Comparison of ENCODE assay signal across 14 mouse cellular contexts in the genomic region with DNA sequence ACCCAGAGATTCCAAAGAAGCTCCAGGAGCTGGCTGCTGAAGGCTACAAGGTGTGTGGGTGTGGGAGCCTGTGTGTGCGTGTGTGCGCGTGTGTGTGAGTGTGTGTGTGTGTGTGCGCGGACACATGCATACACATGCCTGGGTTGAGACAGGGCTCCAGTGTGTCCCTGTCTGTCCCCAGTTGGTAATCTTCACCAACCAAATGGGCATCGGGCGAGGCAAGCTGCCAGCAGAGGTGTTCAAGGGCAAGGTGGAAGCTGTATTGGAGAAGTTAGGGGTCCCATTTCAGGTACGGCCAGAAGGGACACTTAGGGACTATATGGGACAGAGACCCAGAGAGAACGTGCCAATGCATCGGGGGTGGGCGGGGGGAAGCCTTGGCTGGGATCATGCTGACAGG. TPM values are rescaled to one million over a fixed set of nuclear protein-coding genes. Genes with fewer than 3 reads are reported as not detected.
A peak's percentile ranks its signal among the peaks of the same experiment; 100 is the strongest.
DNase-seq lines count a peak whose midpoint lies in the region; ATAC-seq and TF ChIP-seq lines count a peak whose summit lies in the region.
"Had no signal": no experiment of that assay in that cellular context is flagged by ENCODE, and none has a peak within 500 bp of the region (broad histone marks: within the 10 kb centered on the region; RNA-seq: fewer than 3 reads in every experiment).

No protein-coding gene starts in this region.

- no peak for TF ChIP-seq EP300 in liver, postnatal 0 days (IDR thresholded peaks at IDR 0.05; ENCODE audit: low read depth)

- no peak for TF ChIP-seq CTCF in liver, postnatal 0 days (IDR thresholded peaks at IDR 0.05; ENCODE audit: low read depth)

- no peak overlapping the region for H3K9ac ChIP-seq in heart, embryonic 12.5 days
- H3K9ac ChIP-seq in hindbrain, embryonic 13.5 days: 0 out of 2 replicates have a peak overlapping the region, but pooled peaks have one; percentile 43
- H3K9ac ChIP-seq in hindbrain, embryonic 16.5 days (ENCODE audit: low read depth, low read length): no peak overlapping the region
- H3K9ac ChIP-seq in liver, postnatal 0 days (replicated peaks): no peak overlapping the region
- H3K9ac ChIP-seq in liver, embryonic 11.5 days (ENCODE audit: low read depth, low read length): no peak overlapping the region
- H3K9ac ChIP-seq: embryonic facial prominence, embryonic 15.5 days had no signal

- H3K4me1 ChIP-seq in heart, embryonic 10.5 days: peaks cover 53% of the 10 kb centered on the region
- peaks cover 53% of the 10 kb centered on the region for H3K4me1 ChIP-seq in heart, embryonic 12.5 days (replicated peaks)
- H3K4me1 ChIP-seq in hindbrain, embryonic 13.5 days (replicated peaks): peaks cover 61% of the 10 kb centered on the region
- peaks cover 25% of the 10 kb centered on the region for H3K4me1 ChIP-seq in hindbrain, embryonic 16.5 days (ENCODE audit: control insufficient read depth, insufficient read depth, low read depth, low read length)
- peaks cover 31% of the 10 kb centered on the region for H3K4me1 ChIP-seq in liver, postnatal 0 days (ENCODE audit: insufficient read depth)
- H3K4me1 ChIP-seq in liver, embryonic 11.5 days (replicated peaks; ENCODE audit: control insufficient read depth, insufficient read depth, low read length): peaks cover 35% of the 10 kb centered on the region

- WGBS in heart, embryonic 10.5 days: 89% methylated on average over 11 of the region's 11 CpGs
- WGBS in heart, embryonic 12.5 days: 90% methylated on average over 11 of the region's 11 CpGs
- WGBS in hindbrain, embryonic 13.5 days: 93% methylated on average over 11 of the region's 11 CpGs
- WGBS in hindbrain, embryonic 16.5 days: 92% methylated on average over 11 of the region's 11 CpGs
- 86% methylated on average over 11 of the region's 11 CpGs for WGBS in liver, postnatal 0 days (ENCODE audit: insufficient replicate concordance)
- WGBS in liver, embryonic 11.5 days: 90% methylated on average over 11 of the region's 11 CpGs

- no peak for ATAC-seq in heart, embryonic 12.5 days (ENCODE audit: insufficient number of reproducible peaks, low FRiP score)
- ATAC-seq in hindbrain, embryonic 13.5 days (ENCODE audit: low FRiP score): no peak
- ATAC-seq in hindbrain, embryonic 16.5 days: no peak
- ATAC-seq in liver, postnatal 0 days: no peak
- ATAC-seq in liver, embryonic 11.5 days (replicated peaks; ENCODE audit: low FRiP score): no peak
- ATAC-seq: inflammation-experienced regulatory T-cells, adult 6 months had no signal

- no peaks in the 10 kb centered on the region for H3K27me3 ChIP-seq in heart, embryonic 10.5 days (ENCODE audit: insufficient read depth, poor library complexity, severe bottlenecking)
- H3K27me3 ChIP-seq in heart, embryonic 12.5 days (replicated peaks): no peaks in the 10 kb centered on the region
- no peaks in the 10 kb centered on the region for H3K27me3 ChIP-seq in hindbrain, embryonic 13.5 days
- no peaks in the 10 kb centered on the region for H3K27me3 ChIP-seq in hindbrain, embryonic 16.5 days (replicated peaks; ENCODE audit: control insufficient read depth, insufficient read depth, low read length)
- no peaks in the 10 kb centered on the region for H3K27me3 ChIP-seq in liver, postnatal 0 days (ENCODE audit: insufficient read depth, low read length)
- no peaks in the 10 kb centered on the region for H3K27me3 ChIP-seq in liver, embryonic 11.5 days (replicated peaks; ENCODE audit: control insufficient read depth, insufficient read depth, low read length)
- H3K27me3 ChIP-seq: embryonic facial prominence, embryonic 15.5 days; hindbrain, embryonic 15.5 days had no signal

- no peak overlapping the region for H3K4me2 ChIP-seq in heart, embryonic 12.5 days
- H3K4me2 ChIP-seq in hindbrain, embryonic 13.5 days: no peak overlapping the region
- no peak overlapping the region for H3K4me2 ChIP-seq in hindbrain, embryonic 16.5 days (ENCODE audit: low read length)
- H3K4me2 ChIP-seq in liver, postnatal 0 days (ENCODE audit: low read depth, low read length): peak overlapping the region; percentile 100
- no peak overlapping the region for H3K4me2 ChIP-seq in liver, embryonic 11.5 days
- H3K4me2 ChIP-seq: embryonic facial prominence, embryonic 15.5 days; hindbrain, embryonic 15.5 days had no signal

- H3K4me3 ChIP-seq in heart, embryonic 10.5 days: 0 out of 2 replicates have a peak overlapping the region, but pooled peaks have one; percentile 15
- no peak overlapping the region for H3K4me3 ChIP-seq in heart, embryonic 12.5 days
- H3K4me3 ChIP-seq in hindbrain, embryonic 13.5 days: no peak overlapping the region
- H3K4me3 ChIP-seq in hindbrain, embryonic 16.5 days (ENCODE audit: low read length): no peak overlapping the region
- H3K4me3 ChIP-seq in liver, postnatal 0 days (ENCODE audit: low read depth, low read length): no peak overlapping the region
- no peak overlapping the region for H3K4me3 ChIP-seq in liver, embryonic 11.5 days (ENCODE audit: low read depth, low read length)
- H3K4me3 ChIP-seq: embryonic facial prominence, embryonic 15.5 days; erythroblast, embryonic 14.5 days; hindbrain, embryonic 15.5 days had no signal

- H3K9me3 ChIP-seq in heart, embryonic 10.5 days: no peaks in the 10 kb centered on the region
- H3K9me3 ChIP-seq in heart, embryonic 12.5 days (replicated peaks): no peaks in the 10 kb centered on the region
- H3K9me3 ChIP-seq in hindbrain, embryonic 13.5 days: no peaks in the 10 kb centered on the region
- no peaks in the 10 kb centered on the region for H3K9me3 ChIP-seq in hindbrain, embryonic 16.5 days (ENCODE audit: control insufficient read depth, low read length)
- H3K9me3 ChIP-seq in liver, postnatal 0 days (ENCODE audit: low read length): no peaks in the 10 kb centered on the region
- no peaks in the 10 kb centered on the region for H3K9me3 ChIP-seq in liver, embryonic 11.5 days (ENCODE audit: control insufficient read depth, low read length)
- H3K9me3 ChIP-seq: embryonic facial prominence, embryonic 15.5 days; hindbrain, embryonic 15.5 days had no signal

- peak; percentile 59 for DNase-seq in cerebellum, adult 11-12 months
- DNase-seq in cerebellum, adult 11 months: no peak
- no peak for DNase-seq in heart, embryonic 10.5 days (ENCODE audit: low spot score)
- no peak for DNase-seq in liver, postnatal 0 days
- no peak for DNase-seq in liver, embryonic 11.5 days (ENCODE audit: low spot score)
- DNase-seq: adrenal gland, adult 8-10 months; gastrocnemius, postnatal 25 days had no signal

- peaks cover 54% of the 10 kb centered on the region for H3K36me3 ChIP-seq in heart, embryonic 10.5 days
- H3K36me3 ChIP-seq in heart, embryonic 12.5 days: peaks cover 45% of the 10 kb centered on the region
- H3K36me3 ChIP-seq in hindbrain, embryonic 13.5 days: peaks cover 49% of the 10 kb centered on the region
- H3K36me3 ChIP-seq in hindbrain, embryonic 16.5 days (ENCODE audit: control insufficient read depth, insufficient read depth, low read length): peaks cover 33% of the 10 kb centered on the region
- peaks cover 38% of the 10 kb centered on the region for H3K36me3 ChIP-seq in liver, postnatal 0 days (replicated peaks; ENCODE audit: insufficient read depth, low read length)
- H3K36me3 ChIP-seq in liver, embryonic 11.5 days (ENCODE audit: control insufficient read depth, insufficient read depth, low read length): peaks cover 35% of the 10 kb centered on the region

- no peak overlapping the region for H3K27ac ChIP-seq in heart, embryonic 10.5 days
- no peak overlapping the region for H3K27ac ChIP-seq in heart, embryonic 12.5 days (ENCODE audit: poor library complexity, severe bottlenecking)
- no peak overlapping the region for H3K27ac ChIP-seq in hindbrain, embryonic 13.5 days
- H3K27ac ChIP-seq in hindbrain, embryonic 16.5 days (ENCODE audit: low read depth, low read length): no peak overlapping the region
- no peak overlapping the region for H3K27ac ChIP-seq in liver, postnatal 0 days (ENCODE audit: low read depth)
- no peak overlapping the region for H3K27ac ChIP-seq in liver, embryonic 11.5 days (ENCODE audit: low read depth, low read length)
- H3K27ac ChIP-seq: hindbrain, embryonic 15.5 days had no signal

RNA-seq across cellular contexts. Expression of gene Pnkp, which starts 3.0 kb away (rescaled TPM):
- 28.5 and 29.7 TPM in 2 replicates for polyA plus RNA-seq in heart, embryonic 10.5 days (2016; fragmentation: Nextera tagmentation; extraction: Ambion mirVana)
- 23.3 and 27.0 TPM in 2 replicates for polyA plus RNA-seq in heart, embryonic 12.5 days (2016; fragmentation: Nextera tagmentation; extraction: Ambion mirVana)
- 34.1 and 35.8 TPM in 2 replicates for polyA plus RNA-seq in hindbrain, embryonic 13.5 days (2015; fragmentation: Nextera tagmentation; extraction: Ambion mirVana)
- polyA plus RNA-seq in hindbrain, embryonic 16.5 days (2015; fragmentation: Nextera tagmentation; extraction: Ambion mirVana): 30.1 and 34.0 TPM in 2 replicates
- polyA plus RNA-seq in liver, postnatal 0 days (2015; fragmentation: Nextera tagmentation; extraction: Ambion mirVana): 25.6 and 27.9 TPM in 2 replicates
- 30.9 and 32.5 TPM in 2 replicates for polyA plus RNA-seq in liver, embryonic 11.5 days (2014; fragmentation: Nextera tagmentation; extraction: Ambion mirVana)

RNA-seq across cellular contexts. Expression of gene Ptov1, which starts 9.7 kb away (rescaled TPM):
- polyA plus RNA-seq in heart, embryonic 10.5 days (2016; fragmentation: Nextera tagmentation; extraction: Ambion mirVana): 258 and 316 TPM in 2 replicates
- 308 and 321 TPM in 2 replicates for polyA plus RNA-seq in heart, embryonic 12.5 days (2016; fragmentation: Nextera tagmentation; extraction: Ambion mirVana)
- 495 and 503 TPM in 2 replicates for polyA plus RNA-seq in hindbrain, embryonic 13.5 days (2015; fragmentation: Nextera tagmentation; extraction: Ambion mirVana)
- 389 and 459 TPM in 2 replicates for polyA plus RNA-seq in hindbrain, embryonic 16.5 days (2015; fragmentation: Nextera tagmentation; extraction: Ambion mirVana)
- 43.5 and 49.8 TPM in 2 replicates for polyA plus RNA-seq in liver, postnatal 0 days (2015; fragmentation: Nextera tagmentation; extraction: Ambion mirVana)
- 162 and 164 TPM in 2 replicates for polyA plus RNA-seq in liver, embryonic 11.5 days (2014; fragmentation: Nextera tagmentation; extraction: Ambion mirVana)

RNA-seq across cellular contexts. Expression of gene Tbc1d17, which starts 11.0 kb away (rescaled TPM):
- polyA plus RNA-seq in heart, embryonic 10.5 days (2016; fragmentation: Nextera tagmentation; extraction: Ambion mirVana): 56.9 and 67.3 TPM in 2 replicates
- polyA plus RNA-seq in heart, embryonic 12.5 days (2016; fragmentation: Nextera tagmentation; extraction: Ambion mirVana): 60.0 and 61.2 TPM in 2 replicates
- polyA plus RNA-seq in hindbrain, embryonic 13.5 days (2015; fragmentation: Nextera tagmentation; extraction: Ambion mirVana): 108 and 112 TPM in 2 replicates
- 112 and 120 TPM in 2 replicates for polyA plus RNA-seq in hindbrain, embryonic 16.5 days (2015; fragmentation: Nextera tagmentation; extraction: Ambion mirVana)
- polyA plus RNA-seq in liver, postnatal 0 days (2015; fragmentation: Nextera tagmentation; extraction: Ambion mirVana): 28.2 and 30.5 TPM in 2 replicates
- polyA plus RNA-seq in liver, embryonic 11.5 days (2014; fragmentation: Nextera tagmentation; extraction: Ambion mirVana): 50.5 and 53.3 TPM in 2 replicates

RNA-seq across cellular contexts. Expression of gene Akt1s1, which starts 11.1 kb away (rescaled TPM):
- polyA plus RNA-seq in heart, embryonic 10.5 days (2016; fragmentation: Nextera tagmentation; extraction: Ambion mirVana): 102 and 103 TPM in 2 replicates
- 105 and 108 TPM in 2 replicates for polyA plus RNA-seq in heart, embryonic 12.5 days (2016; fragmentation: Nextera tagmentation; extraction: Ambion mirVana)
- 86.8 and 93.7 TPM in 2 replicates for polyA plus RNA-seq in hindbrain, embryonic 13.5 days (2015; fragmentation: Nextera tagmentation; extraction: Ambion mirVana)
- polyA plus RNA-seq in hindbrain, embryonic 16.5 days (2015; fragmentation: Nextera tagmentation; extraction: Ambion mirVana): 90.7 and 92.8 TPM in 2 replicates
- 36.9 and 38.6 TPM in 2 replicates for polyA plus RNA-seq in liver, postnatal 0 days (2015; fragmentation: Nextera tagmentation; extraction: Ambion mirVana)
- polyA plus RNA-seq in liver, embryonic 11.5 days (2014; fragmentation: Nextera tagmentation; extraction: Ambion mirVana): 46.5 and 53.9 TPM in 2 replicates

RNA-seq across cellular contexts. Expression of gene Med25, which starts 32.6 kb away (rescaled TPM):
- polyA plus RNA-seq in heart, embryonic 10.5 days (2016; fragmentation: Nextera tagmentation; extraction: Ambion mirVana): 90.5 and 95.6 TPM in 2 replicates
- 76.8 and 81.2 TPM in 2 replicates for polyA plus RNA-seq in heart, embryonic 12.5 days (2016; fragmentation: Nextera tagmentation; extraction: Ambion mirVana)
- 142 and 147 TPM in 2 replicates for polyA plus RNA-seq in hindbrain, embryonic 13.5 days (2015; fragmentation: Nextera tagmentation; extraction: Ambion mirVana)
- polyA plus RNA-seq in hindbrain, embryonic 16.5 days (2015; fragmentation: Nextera tagmentation; extraction: Ambion mirVana): 136 and 158 TPM in 2 replicates
- 35.6 and 37.7 TPM in 2 replicates for polyA plus RNA-seq in liver, postnatal 0 days (2015; fragmentation: Nextera tagmentation; extraction: Ambion mirVana)
- 66.8 and 72.5 TPM in 2 replicates for polyA plus RNA-seq in liver, embryonic 11.5 days (2014; fragmentation: Nextera tagmentation; extraction: Ambion mirVana)
